Mouse (Mus musculus) forebrain, postnatal 0 days (tissue): ENCODE data around the gene Ahnak. TPM values are rescaled to one million over a fixed set of nuclear protein-coding genes. Genes with fewer than 3 reads are reported as not detected.
"Not testable (repeated sequence)": the region's sequence is repeated elsewhere in the genome, so short reads cannot be mapped to it uniquely, and the experiment has no call there.

Experiments
- ATAC-seq: fragments of 200-750 bp; cut with Nextera tagmentation; 2 replicates; pipeline ENCODE4 v1.8.0; 2017; ENCODE audit warnings: mild to moderate bottlenecking, moderate library complexity
- DNase-seq: peaks from one replicate; pipeline ENCODE4 v3.0.0-alpha.2; 2015
- H3K27ac ChIP-seq: fragments of 300-500 bp; sonication (generic); 2 replicates; pipeline ENCODE4 v1.5.1; 2014; ENCODE audit warnings: low read depth, mild to moderate bottlenecking, antibody characterized with exemption, low read length, moderate library complexity, mixed read lengths
- H3K27me3 ChIP-seq: fragments of 300-500 bp; sonication (generic); 2 replicates; pipeline ENCODE4 v1.6.1; 2014; ENCODE audit warnings: mild to moderate bottlenecking, low read length, mixed read lengths; ENCODE audit not compliant: insufficient read depth
- H3K36me3 ChIP-seq: fragments of 300-500 bp; sonication (generic); 2 replicates; pipeline ENCODE4 v1.6.1; 2014; ENCODE audit warnings: mild to moderate bottlenecking, moderate library complexity; ENCODE audit not compliant: insufficient read depth
- H3K4me1 ChIP-seq: fragments of 300-500 bp; sonication (generic); 2 replicates; pipeline ENCODE4 v1.6.1; 2014; ENCODE audit warnings: antibody characterized with exemption; ENCODE audit not compliant: insufficient read depth
- H3K4me2 ChIP-seq: fragments of 300-500 bp; sonication (generic); 2 replicates; pipeline ENCODE4 v1.6.1; 2014; ENCODE audit warnings: low read depth, mild to moderate bottlenecking, moderate library complexity
- H3K4me3 ChIP-seq: fragments of 300-500 bp; sonication (generic); 2 replicates; pipeline ENCODE4 v1.5.1; 2014; ENCODE audit warnings: low read depth, low read length, mixed read lengths
- H3K9ac ChIP-seq: fragments of 300-500 bp; sonication (generic); 2 replicates; pipeline ENCODE4 v1.6.1; 2014; ENCODE audit warnings: mild to moderate bottlenecking
- H3K9me3 ChIP-seq: fragments of 300-500 bp; sonication (generic); 2 replicates; pipeline ENCODE4 v1.6.1; 2016; ENCODE audit warnings: low read length
- CTCF ChIP-seq: sonication (generic); IDR thresholded peaks from 2 replicates; pipeline ENCODE4 v1.5.1; 2016; ENCODE audit warnings: antibody characterized with exemption, control low read depth, low read depth
- WGBS: fragments of 180-500 bp; shearing (Covaris S2); extraction: QIAGEN DNeasy Blood & Tissue Kit; methylation state at CpG from one replicate; pipeline ENCODE4 v1.1.7; 2014; 5-methylcytosine and 5-hydroxymethylcytosine counted together
- polyA plus RNA-seq: library from polyadenylated mRNA; unstranded; fragments of >200 nt; fragmentation: Nextera tagmentation; extraction: Ambion mirVana; gene quantifications from 2 replicates; pipeline ENCODE4 v1.2.1, GENCODE M21; 2015
- total RNA-seq: library from RNA; depleted of rRNA; stranded (reverse); fragments of >200 nt; gene quantifications from 2 replicates; pipeline ENCODE4 v1.2.3, GENCODE M21; 2014

Gene Ahnak
- total and polyA plus RNA-seq, 2 experiments from 2014 or later: 3.2 to 17.9 TPM

DNA sequence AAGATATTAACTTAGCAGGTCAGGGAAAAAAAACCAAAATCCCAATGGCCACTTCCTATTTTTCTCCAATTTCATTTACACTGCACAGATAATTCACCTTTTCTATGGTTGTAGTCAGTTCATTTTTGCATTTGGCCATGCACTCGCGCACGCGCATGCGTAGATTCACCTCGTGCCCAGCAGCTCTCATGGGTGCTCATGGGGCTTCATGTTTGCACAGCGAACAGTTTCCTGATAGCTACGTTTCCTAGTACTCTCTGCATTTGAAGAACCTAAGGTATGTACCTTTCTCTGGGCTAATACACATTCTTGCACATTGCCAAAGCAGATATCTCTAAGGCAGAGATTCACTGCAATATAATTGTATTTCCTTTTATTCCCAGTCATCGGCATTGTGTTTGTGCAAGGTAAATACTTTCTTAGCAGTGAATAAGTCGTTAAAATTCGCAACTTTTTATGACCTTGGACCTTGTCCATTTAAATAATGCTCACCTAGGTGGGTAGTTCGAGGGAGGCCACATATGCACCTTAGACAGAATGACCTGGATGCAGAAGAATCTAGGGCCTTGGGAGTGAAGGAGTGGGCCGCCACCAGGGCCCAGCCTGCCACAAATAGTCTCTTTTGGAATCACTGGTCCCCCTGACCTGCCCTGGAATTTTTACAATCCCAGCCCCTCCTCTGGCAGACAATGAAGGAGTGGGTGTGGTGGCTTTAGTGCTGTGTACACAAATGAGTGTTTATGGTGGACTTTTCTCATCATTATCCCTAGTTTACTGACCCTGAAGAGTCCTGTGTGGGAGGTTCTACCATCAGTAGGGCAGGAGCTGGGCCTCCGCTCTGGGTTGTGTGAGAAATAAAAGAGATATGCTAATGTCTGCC is 92.5 kb downstream of the Ahnak start:
- Histone ChIP-seq H3K4me3 (no peak overlapping the region), H3K9ac (peak overlapping the region; percentile 6; the same call in 1 of the 2 replicates), H3K4me1 (no peaks in the 10 kb centered on the region), H3K4me2 (no peak overlapping the region), H3K9me3 (no peaks in the 10 kb centered on the region), H3K27me3 (no peaks in the 10 kb centered on the region), H3K36me3 (no peaks in the 10 kb centered on the region), H3K27ac (no peak overlapping the region)
- WGBS: 87% methylated on average over 14 of the region's 14 CpGs
- ATAC-seq (peak; percentile 10; the same call in 1 of the 2 replicates), DNase-seq (no peak)
- no peak for TF ChIP-seq CTCF

- Histone ChIP-seq H3K4me1 (no peaks in the 10 kb centered on the region), H3K4me3 (no peak overlapping the region), H3K4me2 (peak overlapping the region; percentile 31), H3K36me3 (no peaks in the 10 kb centered on the region), H3K27me3 (no peaks in the 10 kb centered on the region), H3K9ac (peak overlapping the region; percentile 6; the same call in 1 of the 2 replicates), H3K9me3 (no peaks in the 10 kb centered on the region), H3K27ac (no peak overlapping the region)
- peak; percentile 94 for TF ChIP-seq CTCF
- peak; percentile 88 for DNase-seq
- WGBS: 16% methylated on average over 23 of the region's 23 CpGs
- ATAC-seq: peak; percentile 98
These were observed 93.3 kb downstream of the Ahnak start for GRCm38 (mm10) chr19:9082191-9083009.

DNA sequence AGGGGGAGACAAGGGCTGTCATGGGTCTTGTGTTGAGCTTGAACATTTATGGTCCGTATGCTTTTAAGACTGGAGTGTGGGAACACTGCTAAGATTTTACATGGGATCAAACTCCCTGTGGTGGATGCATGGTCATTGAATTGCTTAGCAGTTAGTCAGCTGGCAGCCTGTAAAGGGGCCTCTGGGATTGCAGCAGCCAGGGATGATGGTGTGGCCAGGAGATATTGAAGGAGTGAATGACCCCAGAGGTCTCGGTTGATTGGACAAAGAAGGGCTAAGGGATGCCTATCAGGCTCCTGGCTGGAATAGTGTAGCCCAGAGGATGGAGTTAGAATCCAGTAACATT is 93.9 kb downstream of the Ahnak start:
- no peaks in the 10 kb centered on the region for H3K27me3 ChIP-seq
- ATAC-seq (peak; percentile 34), DNase-seq (no peak)
- TF ChIP-seq CTCF: no peak
- no peaks in the 10 kb centered on the region for H3K4me1 ChIP-seq
- H3K27ac ChIP-seq: no peak overlapping the region
- H3K9me3 ChIP-seq: no peaks in the 10 kb centered on the region
- 86% methylated on average over 2 of the region's 2 CpGs for WGBS
- H3K4me3 ChIP-seq: no peak overlapping the region
- H3K9ac ChIP-seq: no peak overlapping the region
- H3K4me2 ChIP-seq: peak overlapping the region; percentile 31; the same call in 1 of the 2 replicates
- H3K36me3 ChIP-seq: no peaks in the 10 kb centered on the region

- not testable (repeated sequence) for DNase-seq, H3K9ac ChIP-seq, H3K9me3 ChIP-seq, H3K4me1 ChIP-seq, H3K36me3 ChIP-seq, H3K4me2 ChIP-seq, H3K4me3 ChIP-seq, ATAC-seq, H3K27me3 ChIP-seq, H3K27ac ChIP-seq
- 89% methylated on average over 2 of the region's 2 CpGs for WGBS
These were observed 94.8 kb downstream of the Ahnak start for GRCm38 (mm10) chr19:9083892-9084291.

DNA sequence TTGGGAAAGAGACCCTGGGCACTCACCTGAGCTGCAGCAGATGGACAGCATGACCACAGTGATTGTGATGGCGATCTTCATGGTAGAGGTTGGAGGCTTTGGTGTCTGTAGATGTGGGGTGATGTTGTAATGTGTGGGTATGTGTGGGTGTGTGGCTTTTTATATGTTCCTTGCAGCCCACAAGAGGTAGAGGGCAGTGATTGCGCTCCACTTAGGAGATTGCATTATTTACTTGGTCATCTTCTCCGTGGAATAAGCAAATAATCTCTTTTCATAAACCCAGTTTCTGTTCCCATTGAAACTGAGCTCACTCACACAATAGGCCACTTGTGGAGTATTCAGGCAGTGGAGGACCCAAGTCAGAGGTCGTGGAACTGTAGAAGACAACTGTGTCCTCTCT is 98.7 kb downstream of the Ahnak start, which contains the start of gene Scgb1a1:
Gene Scgb1a1, minus strand, starts transcription at position 138 of the 400 bp plus-strand sequence.
- H3K4me3 ChIP-seq: no peak within 1 kb of the TSS
- no peak within 1 kb of the TSS for H3K4me2 ChIP-seq
- TF ChIP-seq CTCF: no peak
- no peaks in the 10 kb centered on the region for H3K36me3 ChIP-seq
- ATAC-seq (no peak), DNase-seq (no peak)
- WGBS: 80% methylated on average over 4 of the region's 4 CpGs
- H3K9me3 ChIP-seq: no peaks in the 10 kb centered on the region
- no peaks in the 10 kb centered on the region for H3K4me1 ChIP-seq
- H3K9ac ChIP-seq: no peak within 1 kb of the TSS
- H3K27ac ChIP-seq: no peak within 1 kb of the TSS
- no peaks in the 10 kb centered on the region for H3K27me3 ChIP-seq

GRCm38 (mm10) chr19:9090191-9090590 is 101.1 kb downstream of the Ahnak start:
- DNase-seq (no peak), ATAC-seq (no peak)
- Histone ChIP-seq H3K9ac (no peak overlapping the region), H3K9me3 (no peaks in the 10 kb centered on the region), H3K36me3 (no peaks in the 10 kb centered on the region), H3K27me3 (no peaks in the 10 kb centered on the region), H3K4me3 (no peak overlapping the region), H3K4me1 (no peaks in the 10 kb centered on the region), H3K4me2 (no peak overlapping the region), H3K27ac (no peak overlapping the region)
- 77% methylated on average over 4 of the region's 4 CpGs for WGBS
- TF ChIP-seq CTCF: no peak

- no peak for ATAC-seq
- no peak for TF ChIP-seq CTCF
- Histone ChIP-seq H3K4me1 (no peaks in the 10 kb centered on the region), H3K4me2 (no peak overlapping the region), H3K27me3 (no peaks in the 10 kb centered on the region), H3K36me3 (no peaks in the 10 kb centered on the region), H3K9ac (no peak overlapping the region), H3K27ac (no peak overlapping the region), H3K4me3 (no peak overlapping the region), H3K9me3 (no peaks in the 10 kb centered on the region)
- WGBS: 55% methylated on average over 2 of the region's 2 CpGs
- no peak for DNase-seq
These were observed 101.6 kb downstream of the Ahnak start for GRCm38 (mm10) chr19:9090709-9091108.
